8 mouse cellular contexts compared by ENCODE assay signal in the genomic region with DNA sequence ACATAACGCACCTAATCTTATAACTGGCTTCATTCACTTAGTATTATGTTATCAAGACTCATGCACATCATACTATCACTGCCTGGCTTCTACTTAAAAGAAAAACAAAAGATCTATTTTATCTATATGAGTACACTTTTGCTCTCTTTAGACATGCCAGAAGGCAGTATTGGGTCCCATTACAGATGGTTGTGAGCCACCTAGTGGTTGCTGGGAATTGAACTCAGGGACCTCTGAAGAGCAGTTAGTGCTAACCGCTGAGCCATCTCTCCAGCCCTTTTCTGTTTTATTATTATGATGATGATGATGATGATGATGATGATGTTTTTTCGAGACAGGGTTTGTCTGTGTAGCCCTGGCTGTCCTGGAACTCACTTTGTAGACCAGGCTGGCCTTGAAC. TPM values are rescaled to one million over a fixed set of nuclear protein-coding genes. Genes with fewer than 3 reads are reported as not detected.
DNase-seq lines count a peak whose midpoint lies in the region; TF ChIP-seq lines count a peak whose summit lies in the region.

No protein-coding gene starts in this region.

- no peak for TF ChIP-seq POLR2A in lung, adult 2 months (IDR thresholded peaks at IDR 0.05; ENCODE audit: borderline replicate concordance, extremely low read depth, low read depth, low read length)

- H3K27ac ChIP-seq in left cerebral cortex, adult 2 months = no peak overlapping the region
- no peak overlapping the region for H3K27ac ChIP-seq in embryonic facial prominence, embryonic 10.5 days (replicated peaks)

- peak; percentile 64 for TF ChIP-seq CTCF in left cerebral cortex, adult 2 months (IDR thresholded peaks at IDR 0.05)
- TF ChIP-seq CTCF in lung, adult 2 months (IDR thresholded peaks at IDR 0.05; ENCODE audit: insufficient read depth, low read length) = 0 out of 2 replicates have a peak, but pooled peaks have one; percentile 20

- no peaks in the 10 kb centered on the region for H3K27me3 ChIP-seq in embryonic facial prominence, embryonic 10.5 days (replicated peaks; ENCODE audit: low read depth, poor library complexity, severe bottlenecking)

- H3K4me3 ChIP-seq in left cerebral cortex, adult 2 months = no peak overlapping the region
- H3K4me3 ChIP-seq in embryonic facial prominence, embryonic 10.5 days = no peak overlapping the region
- no peak overlapping the region for H3K4me3 ChIP-seq in lung, adult 2 months (replicated peaks; ENCODE audit: extremely low read depth, low read depth, low read length)

- DNase-seq in adrenal gland, postnatal 10 days = peak; percentile 61
- no peak for DNase-seq in adrenal gland, postnatal 4 days (ENCODE audit: low spot score in 2 of 2)
- DNase-seq in left cerebral cortex, adult 2 months (ENCODE audit: extremely low spot score in 1 of 2, low spot score in 2 of 2) = no peak
- DNase-seq in left cerebral cortex, adult 8-10 months (ENCODE audit: low spot score in 2 of 2) = no peak
- DNase-seq in embryonic facial prominence, embryonic 10.5 days (ENCODE audit: low spot score) = peak; percentile 26
- no peak for DNase-seq in lung, adult 2 months
- DNase-seq in thymus, postnatal 36 days = peak; percentile 60 to 61
- no peak for DNase-seq in ovary, adult 18-20 months (ENCODE audit: low spot score)

- intact Hi-C loops in left cerebral cortex, adult 2 months (cut with DNase I) = loop anchor here (1.0 to 5.0 kb wide), 2 partner anchors 136 to 191 kb away; no protein-coding TSS in a partner anchor

- no peaks in the 10 kb centered on the region for H3K4me1 ChIP-seq in embryonic facial prominence, embryonic 10.5 days
- H3K4me1 ChIP-seq in lung, adult 2 months (ENCODE audit: control insufficient read depth, insufficient read depth, low read length) = no peaks in the 10 kb centered on the region

- WGBS in embryonic facial prominence, embryonic 10.5 days = 49% methylated on average over 3 of the region's 3 CpGs
- 45% methylated on average over 3 of the region's 3 CpGs for WGBS in lung, adult 2 months

- H3K9me3 ChIP-seq in embryonic facial prominence, embryonic 10.5 days = no peaks in the 10 kb centered on the region

- no peaks in the 10 kb centered on the region for H3K36me3 ChIP-seq in embryonic facial prominence, embryonic 10.5 days (replicated peaks)

RNA-seq across cellular contexts. Expression of a gene that starts 13.4 kb away (rescaled TPM):
- total RNA-seq in adrenal gland, postnatal 10 days (2021) = 10 to 100 TPM; 70.0 to 94.2 TPM
- 100 to 1,000 TPM; 111 to 118 TPM for total RNA-seq in adrenal gland, postnatal 4 days (2021)
- 100 to 1,000 TPM; 122 to 126 TPM for total RNA-seq in left cerebral cortex, adult 2 months (2021)
- total RNA-seq in left cerebral cortex, adult 8-10 months (2022) = 100 to 1,000 TPM; 112 to 117 (median 115) TPM
- polyA plus RNA-seq in embryonic facial prominence, embryonic 10.5 days (2016; fragmentation: Nextera tagmentation; extraction: Ambion mirVana) = 55.8 and 62.8 TPM in 2 replicates
- 27.0 and 32.8 TPM in 2 replicates for polyA plus RNA-seq in lung, adult 2 months (2012; rRNA removed)

RNA-seq across cellular contexts. Expression of a gene that starts 19.4 kb away (rescaled TPM):
- total RNA-seq in adrenal gland, postnatal 10 days (2021) = 10 to 100 TPM; 53.3 to 65.8 TPM
- 10 to 100 TPM; 90.8 to 94.0 TPM for total RNA-seq in adrenal gland, postnatal 4 days (2021)
- 10 to 100 TPM; 62.3 to 63.9 TPM for total RNA-seq in left cerebral cortex, adult 2 months (2021)
- 10 to 100 TPM; 47.1 to 55.2 (median 51.7) TPM for total RNA-seq in left cerebral cortex, adult 8-10 months (2022)
- 8.6 and 9.0 TPM in 2 replicates for polyA plus RNA-seq in embryonic facial prominence, embryonic 10.5 days (2016; fragmentation: Nextera tagmentation; extraction: Ambion mirVana)
- polyA plus RNA-seq in lung, adult 2 months (2012; rRNA removed) = 32.0 and 42.2 TPM in 2 replicates

RNA-seq across cellular contexts. Expression of a gene that starts 21.0 kb away (rescaled TPM):
- total RNA-seq in adrenal gland, postnatal 10 days (2021) = 10 to 100 TPM; 17.9 to 28.8 TPM
- 10 to 100 TPM; 26.4 to 27.5 TPM for total RNA-seq in adrenal gland, postnatal 4 days (2021)
- total RNA-seq in left cerebral cortex, adult 2 months (2021) = 10 to 100 TPM; 12.6 TPM
- 10 to 100 TPM; 11.1 to 12.3 (median 11.5) TPM for total RNA-seq in left cerebral cortex, adult 8-10 months (2022)
- polyA plus RNA-seq in embryonic facial prominence, embryonic 10.5 days (2016; fragmentation: Nextera tagmentation; extraction: Ambion mirVana) = 16.6 and 17.8 TPM in 2 replicates
- polyA plus RNA-seq in lung, adult 2 months (2012; rRNA removed) = 8.1 and 10.0 TPM in 2 replicates

RNA-seq across cellular contexts. Expression of a gene that starts 39.0 kb away (rescaled TPM):
- total RNA-seq in adrenal gland, postnatal 10 days (2021) = 10 to 100 TPM; 37.3 to 40.0 TPM
- 10 to 100 TPM; 52.3 to 54.8 TPM for total RNA-seq in adrenal gland, postnatal 4 days (2021)
- total RNA-seq in left cerebral cortex, adult 2 months (2021) = 10 to 100 TPM; 28.4 to 33.4 TPM
- total RNA-seq in left cerebral cortex, adult 8-10 months (2022) = 10 to 100 TPM; 29.6 to 35.2 (median 30.4) TPM
- 46.3 and 47.9 TPM in 2 replicates for polyA plus RNA-seq in embryonic facial prominence, embryonic 10.5 days (2016; fragmentation: Nextera tagmentation; extraction: Ambion mirVana)
- polyA plus RNA-seq in lung, adult 2 months (2012; rRNA removed) = 80.2 and 89.0 TPM in 2 replicates

RNA-seq across cellular contexts. Expression of a gene that starts 49.4 kb away (rescaled TPM):
- 1 to 10 TPM; 3.6 to 4.3 TPM for total RNA-seq in adrenal gland, postnatal 10 days (2021)
- 1 to 10 TPM; 7.3 to 7.4 TPM for total RNA-seq in adrenal gland, postnatal 4 days (2021)
- total RNA-seq in left cerebral cortex, adult 2 months (2021) = 1 to 10 TPM; 5.5 to 6.7 TPM
- total RNA-seq in left cerebral cortex, adult 8-10 months (2022) = 1 to 10 TPM; 5.1 to 6.1 (median 5.9) TPM
- 13.4 and 17.7 TPM in 2 replicates for polyA plus RNA-seq in embryonic facial prominence, embryonic 10.5 days (2016; fragmentation: Nextera tagmentation; extraction: Ambion mirVana)
- 4.9 and 5.6 TPM in 2 replicates for polyA plus RNA-seq in lung, adult 2 months (2012; rRNA removed)

Comparison
In these comparisons a context has a peak if more than half of its experiments do, and no peak if none do; other contexts are left out.
1. DNase-seq: peak in adrenal gland, postnatal 10 days (single experiment), embryonic facial prominence, embryonic 10.5 days (single experiment) and thymus, postnatal 36 days (2 of 2); none in adrenal gland, postnatal 4 days (0 of 2), left cerebral cortex, adult 2 months (0 of 2), left cerebral cortex, adult 8-10 months (0 of 2), lung, adult 2 months (single experiment) and ovary, adult 18-20 months (single experiment).